Mouse (Mus musculus) neural tube, embryonic 11.5 days (tissue): ENCODE measurements around the gene Fmr1. TPM values are rescaled to one million over a fixed set of nuclear protein-coding genes. Genes with fewer than 3 reads are reported as not detected.

Experiments used
- ATAC-seq: fragments of 200-750 bp; cut with Nextera tagmentation; 2 replicates; pipeline ENCODE4 v1.8.0; 2017; ENCODE audit warnings: moderate number of reproducible peaks, mild to moderate bottlenecking, moderate TSS enrichment, moderate library complexity; ENCODE audit not compliant: insufficient read depth, low FRiP score, low TSS enrichment
- DNase-seq: peaks from one replicate; pipeline ENCODE4 v3.0.0-alpha.2; 2015; ENCODE audit warnings: low spot score
- H3K27ac ChIP-seq: fragments of 300-500 bp; sonication (generic); 2 replicates; pipeline ENCODE4 v1.5.1; 2014; ENCODE audit warnings: low read depth, mild to moderate bottlenecking, low read length
- H3K27me3 ChIP-seq: fragments of 300-500 bp; sonication (generic); 2 replicates; pipeline ENCODE4 v1.6.1; 2014; ENCODE audit warnings: mild to moderate bottlenecking, low read length, mixed read lengths; ENCODE audit not compliant: control insufficient read depth, insufficient read depth
- H3K36me3 ChIP-seq: fragments of 300-500 bp; sonication (generic); 2 replicates; pipeline ENCODE4 v1.6.1; 2014; ENCODE audit warnings: mild to moderate bottlenecking, low read length, moderate library complexity, mixed read lengths; ENCODE audit not compliant: control insufficient read depth, insufficient read depth
- H3K4me1 ChIP-seq: fragments of 300-500 bp; sonication (generic); 2 replicates; pipeline ENCODE4 v1.6.1; 2014; ENCODE audit warnings: low read length, mixed read lengths; ENCODE audit not compliant: control insufficient read depth, insufficient read depth
- H3K4me2 ChIP-seq: fragments of 300-500 bp; sonication (generic); 2 replicates; pipeline ENCODE4 v1.6.1; 2014; ENCODE audit warnings: low read depth, mild to moderate bottlenecking, moderate library complexity
- H3K4me3 ChIP-seq: fragments of 300-500 bp; sonication (generic); 2 replicates; pipeline ENCODE4 v1.5.1; 2014; ENCODE audit warnings: low read depth, low read length
- H3K9ac ChIP-seq: fragments of 300-500 bp; sonication (generic); 2 replicates; pipeline ENCODE4 v1.6.1; 2014; ENCODE audit warnings: mild to moderate bottlenecking, low read length
- H3K9me3 ChIP-seq: fragments of 300-500 bp; sonication (generic); 2 replicates; pipeline ENCODE4 v1.6.1; 2016; ENCODE audit warnings: low read length; ENCODE audit not compliant: control insufficient read depth
- WGBS: fragments of 180-500 bp; shearing (Covaris S2); extraction: QIAGEN DNeasy Blood & Tissue Kit; methylation state at CpG from one replicate; pipeline ENCODE4 v1.1.7; 2014; 5-methylcytosine and 5-hydroxymethylcytosine counted together
- polyA plus RNA-seq: library from polyadenylated mRNA; unstranded; fragments of >200 nt; fragmentation: Nextera tagmentation; extraction: Ambion mirVana; gene quantifications from 2 replicates; pipeline ENCODE4 v1.2.1, GENCODE M21; 2014

The Fmr1 gene
- polyA plus RNA-seq, 1 experiment from 2014 or later, result 67.3 TPM

GRCm38 (mm10) chrX:68761606-68762005, 83.3 kb downstream of the Fmr1 start, which contains the start of gene Fmr1nb:
Gene Fmr1nb, plus strand, starts transcription at chrX:68761839.
- 85% methylated on average over 15 of the region's 15 CpGs for WGBS
- DNase-seq, result no peak
- Histone ChIP-seq H3K27me3 (no peaks in the 10 kb centered on the region), H3K27ac (no peak within 1 kb of the TSS), H3K9ac (no peak within 1 kb of the TSS), H3K4me3 (no peak within 1 kb of the TSS), H3K4me2 (no peak within 1 kb of the TSS), H3K9me3 (no peaks in the 10 kb centered on the region), H3K36me3 (no peaks in the 10 kb centered on the region), H3K4me1 (no peaks in the 10 kb centered on the region)
- no peak for ATAC-seq

Other genes with a start within 250 kb of the Fmr1 start
- gene Fmr1nb, start 83.3 kb downstream of the Fmr1 start, polyA plus RNA-seq, result not detected in 2 replicates
- gene Gm14698, start 142.6 kb downstream of the Fmr1 start, polyA plus RNA-seq, result 2.5 and 4.0 TPM in 2 replicates
- gene Gm6812, start 214.5 kb downstream of the Fmr1 start, polyA plus RNA-seq, result not detected in 2 replicates